Mouse (Mus musculus) activated CD4-positive, CD25-positive, alpha-beta regulatory T cell, adult 4 months (primary cell): Measurements from ENCODE around the gene Zc3h15. TPM values are rescaled to one million over a fixed set of nuclear protein-coding genes. Genes with fewer than 3 reads are reported as not detected.
A peak's percentile ranks its signal among the peaks of the same experiment; 100 is the strongest.
"Not testable (repeated sequence)": the region's sequence is repeated elsewhere in the genome, so short reads cannot be mapped to it uniquely, and the experiment has no call there.

Experiments
- ATAC-seq: one replicate; pipeline ENCODE4 v1.8.0; 2017
- polyA plus RNA-seq, 2 experiments: library from polyadenylated mRNA; unstranded; fragments of 100-300 nt; shearing (Covaris generic); gene quantifications; one replicate each; pipeline ENCODE4 v1.2.1; 2017

Zc3h15 gene
- polyA plus RNA-seq, result 100 to 1,000 TPM in 1 of 2 experiments, 10 to 100 TPM in 1; 92.5 to 117 TPM

GRCm38 (mm10) chr2:83644276-83645252 is at the start of gene Zc3h15:
Gene Zc3h15, plus strand, starts transcription at chr2:83644435.
- peak; percentile 97 for ATAC-seq

GRCm38 (mm10) chr2:83620558-83621367 is 23.5 kb upstream of the Zc3h15 start:
- no peak for ATAC-seq

- no peak for ATAC-seq
Observed at GRCm38 (mm10) chr2:83621511-83621910, 22.7 kb upstream of the Zc3h15 start.

- no peak for ATAC-seq
Observed at GRCm38 (mm10) chr2:83622792-83623191, 21.4 kb upstream of the Zc3h15 start.

GRCm38 (mm10) chr2:83624045-83624444 is 20.2 kb upstream of the Zc3h15 start:
- no peak for ATAC-seq

GRCm38 (mm10) chr2:83625226-83626108 is 18.8 kb upstream of the Zc3h15 start:
- ATAC-seq, result peak; percentile 83

- no peak for ATAC-seq
Observed at GRCm38 (mm10) chr2:83626881-83627280, 17.4 kb upstream of the Zc3h15 start.

GRCm38 (mm10) chr2:83627495-83627894 is 16.7 kb upstream of the Zc3h15 start:
- ATAC-seq, result no peak

- ATAC-seq, result no peak
Observed at GRCm38 (mm10) chr2:83627932-83628331, 16.3 kb upstream of the Zc3h15 start.

- no peak for ATAC-seq
Observed at GRCm38 (mm10) chr2:83641993-83642392, 2.2 kb upstream of the Zc3h15 start.

GRCm38 (mm10) chr2:83648916-83649315 is 4.7 kb downstream of the Zc3h15 start:
- ATAC-seq, result no peak

GRCm38 (mm10) chr2:83652606-83653005 is 8.4 kb downstream of the Zc3h15 start:
- ATAC-seq, result no peak

GRCm38 (mm10) chr2:83659279-83659678 is 15.0 kb downstream of the Zc3h15 start:
- no peak for ATAC-seq

- ATAC-seq, result peak; percentile 38
Observed at GRCm38 (mm10) chr2:83660114-83660513, 15.9 kb downstream of the Zc3h15 start.

GRCm38 (mm10) chr2:83661351-83661750 is 17.1 kb downstream of the Zc3h15 start:
- ATAC-seq, result no peak

- ATAC-seq, result not testable (repeated sequence)
Observed at GRCm38 (mm10) chr2:83665051-83665450, 20.8 kb downstream of the Zc3h15 start.

GRCm38 (mm10) chr2:83667430-83667829 is 23.2 kb downstream of the Zc3h15 start:
- ATAC-seq, result no peak

GRCm38 (mm10) chr2:83668052-83668451 is 23.8 kb downstream of the Zc3h15 start:
- no peak for ATAC-seq

GRCm38 (mm10) chr2:83669988-83670387 is 25.8 kb downstream of the Zc3h15 start:
- no peak for ATAC-seq

- no peak for ATAC-seq
Observed at GRCm38 (mm10) chr2:83671843-83672242, 27.6 kb downstream of the Zc3h15 start.

GRCm38 (mm10) chr2:83673067-83673466 is 28.8 kb downstream of the Zc3h15 start:
- no peak for ATAC-seq

GRCm38 (mm10) chr2:83673843-83674242 is 29.6 kb downstream of the Zc3h15 start:
- no peak for ATAC-seq
